Mouse (Mus musculus): ENCODE measurements around the gene Rdh11. TPM values are rescaled to one million over a fixed set of nuclear protein-coding genes. Genes with fewer than 3 reads are reported as not detected.
"Not testable (repeated sequence)": the region's sequence is repeated elsewhere in the genome, so short reads cannot be mapped to it uniquely, and the experiment has no call there.

The Rdh11 gene
- total RNA-seq (2021): 10 to 100 TPM; 18.5 to 28.2 TPM
- long read RNA-seq, experiment 1, transcript Rdh11-203 (7 exons, 3,262 nt): major isoform, 9 of 13 reads
- long read RNA-seq, experiment 1, partial matches to known transcripts: 2 of 13 reads
- long read RNA-seq, experiment 1, other reads (novel, unspliced or antisense): 2 of 13 reads
- long read RNA-seq, experiment 2, partial matches to known transcripts: 0 of 2 reads
- long read RNA-seq, experiment 2, other reads (novel, unspliced or antisense): 0 of 2 reads

DNA sequence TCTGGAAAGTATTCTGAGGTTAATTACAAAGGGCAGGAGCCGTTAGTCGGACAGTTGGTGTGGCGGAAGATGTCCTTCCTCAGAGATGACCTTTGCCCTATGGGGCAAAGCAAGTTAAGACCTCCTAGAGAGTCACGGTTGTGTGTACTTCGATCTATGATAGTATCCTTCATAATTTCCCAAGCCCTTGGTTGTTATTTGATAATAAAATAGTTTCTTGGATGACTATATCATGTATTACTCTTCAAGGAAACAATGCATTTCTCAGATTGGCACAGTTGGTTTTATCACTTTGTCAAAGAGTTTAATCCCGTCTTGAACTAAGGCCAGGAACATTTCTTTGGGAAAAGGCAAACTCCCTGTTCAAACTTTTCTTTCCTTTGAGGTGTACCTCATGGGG, at the start of gene Rdh11:
TSS of gene Rdh11 (minus strand) at position 101 of the 400 bp plus-strand sequence.
- no peak for DNase-seq

DNA sequence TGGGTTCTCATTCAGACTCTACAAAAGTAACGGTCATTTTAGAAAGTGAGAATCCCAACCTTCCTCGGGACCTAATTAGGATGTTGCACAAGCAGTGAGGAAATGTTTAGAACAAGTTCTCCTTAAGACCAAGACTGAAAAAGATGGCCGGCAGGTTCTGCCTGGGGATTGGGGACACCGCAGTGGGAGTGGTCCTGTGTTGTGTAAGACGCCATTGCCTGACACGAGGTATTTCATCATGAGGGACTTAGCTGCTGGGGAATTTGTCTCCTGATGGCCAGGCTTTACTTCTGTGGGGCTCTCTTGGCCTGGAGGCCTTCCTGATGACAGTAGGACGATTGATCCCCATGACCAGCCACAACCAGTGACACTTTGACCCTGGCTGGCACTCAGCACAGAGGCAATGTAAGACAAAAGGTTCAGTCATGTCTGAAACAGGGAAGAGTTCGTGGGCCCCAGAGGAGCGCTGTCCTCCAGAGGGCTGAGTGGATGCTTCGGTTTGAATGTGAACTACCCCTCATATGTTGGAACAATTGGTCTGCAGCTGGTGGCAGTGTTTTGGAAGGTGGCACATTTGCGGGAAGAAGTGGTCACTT, 43.5 kb upstream of the Rdh11 start:
- DNase-seq: no peak

DNA sequence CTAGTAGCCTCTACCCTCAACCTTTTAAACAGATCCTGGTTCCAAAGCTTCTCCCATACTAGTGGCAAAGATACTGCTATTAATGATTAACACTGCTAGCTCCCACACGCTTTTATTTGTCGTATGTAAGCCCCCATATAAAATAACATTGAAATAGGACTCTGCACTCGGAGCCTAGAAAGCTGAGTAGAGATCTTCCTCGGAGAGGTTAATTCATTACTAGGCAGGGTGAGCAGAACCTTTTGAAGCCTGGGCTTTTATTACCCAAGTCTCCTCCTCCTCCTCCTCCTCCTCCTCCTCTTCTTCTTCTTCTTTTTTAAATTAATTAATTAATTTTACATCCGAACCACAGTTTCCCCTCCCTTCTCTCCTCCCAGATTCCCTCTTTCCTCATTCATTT, 25.4 kb upstream of the Rdh11 start:
- DNase-seq: no peak

DNA sequence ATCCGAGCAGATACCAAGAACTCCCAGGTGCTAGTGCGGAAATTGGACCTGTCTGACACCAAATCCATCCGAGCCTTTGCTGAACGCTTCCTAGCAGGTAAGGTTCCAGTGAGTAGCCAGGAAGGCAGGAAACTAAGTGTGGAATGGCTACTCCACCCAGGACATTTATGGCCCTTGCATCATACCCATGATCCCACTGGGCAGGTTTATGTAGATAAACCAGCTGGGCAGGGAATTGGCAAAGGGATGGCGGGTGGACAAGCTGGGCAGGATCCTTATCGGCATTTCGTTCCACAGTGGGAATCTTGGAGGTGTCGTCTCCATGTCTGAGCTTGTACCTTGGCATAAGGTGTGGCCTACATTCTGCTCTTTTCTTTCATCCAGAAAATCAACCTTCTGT, 19.4 kb upstream of the Rdh11 start:
- no peak for DNase-seq

DNA sequence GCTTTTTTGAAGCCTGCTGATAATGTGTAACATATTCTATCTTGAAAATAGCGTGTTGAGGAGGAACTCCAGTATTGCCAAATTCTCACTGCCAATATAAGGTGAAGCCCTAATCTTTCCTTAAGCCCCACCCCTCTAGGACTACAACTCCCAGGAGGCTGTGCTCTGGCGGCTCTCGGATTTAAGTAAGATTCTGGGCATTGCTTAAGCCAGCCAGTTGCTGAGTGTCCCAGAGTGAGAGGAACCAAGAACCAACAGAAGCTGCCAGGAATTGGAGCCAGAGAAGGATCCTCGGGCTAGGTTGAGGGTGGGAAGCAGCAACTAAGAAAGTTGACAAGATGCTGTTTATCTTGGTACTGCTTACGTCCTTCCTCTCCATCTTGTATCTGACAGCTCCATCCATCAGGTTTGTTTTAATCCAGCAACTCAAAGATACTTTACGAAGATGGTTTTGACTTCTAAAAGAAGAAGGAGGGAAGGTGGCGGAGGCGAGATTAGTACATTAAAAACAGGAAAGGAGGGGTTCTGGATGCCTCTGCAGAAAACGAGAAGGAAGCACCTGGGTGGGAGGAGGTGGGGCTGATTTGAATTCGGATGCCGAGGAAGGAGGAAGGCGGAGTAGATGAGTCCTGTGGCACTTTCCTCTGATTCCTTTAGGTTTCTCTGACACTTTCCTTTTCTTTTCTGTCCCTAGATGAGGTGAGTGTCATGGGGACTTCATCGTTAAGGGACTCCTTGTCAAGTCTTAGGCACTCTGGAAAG, 16.8 kb upstream of the Rdh11 start, which contains the start of gene Rdh12:
TSS of gene Rdh12 (plus strand) at position 212 of the 762 bp plus-strand sequence.
- peak; percentile 33 to 65 for DNase-seq

DNA sequence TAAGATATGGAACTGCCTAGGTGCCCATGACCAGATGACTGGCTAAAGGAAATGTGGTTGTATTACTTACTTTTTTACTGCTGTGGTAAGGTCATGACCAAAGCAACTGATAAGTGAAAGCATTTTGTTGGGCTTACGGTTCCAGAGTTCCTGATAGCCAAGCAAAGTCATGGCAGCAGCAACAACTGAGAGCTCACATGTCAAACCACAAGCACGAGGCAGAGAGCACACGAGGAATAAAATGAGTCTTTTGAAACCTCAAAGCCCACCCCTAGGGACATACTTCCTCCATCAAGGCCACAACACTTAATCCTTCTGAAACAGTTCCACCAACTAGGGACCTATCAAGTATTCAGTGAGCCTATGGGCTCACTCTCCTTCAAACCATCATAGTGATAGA, 9.8 kb upstream of the Rdh11 start:
- DNase-seq: no peak

DNA sequence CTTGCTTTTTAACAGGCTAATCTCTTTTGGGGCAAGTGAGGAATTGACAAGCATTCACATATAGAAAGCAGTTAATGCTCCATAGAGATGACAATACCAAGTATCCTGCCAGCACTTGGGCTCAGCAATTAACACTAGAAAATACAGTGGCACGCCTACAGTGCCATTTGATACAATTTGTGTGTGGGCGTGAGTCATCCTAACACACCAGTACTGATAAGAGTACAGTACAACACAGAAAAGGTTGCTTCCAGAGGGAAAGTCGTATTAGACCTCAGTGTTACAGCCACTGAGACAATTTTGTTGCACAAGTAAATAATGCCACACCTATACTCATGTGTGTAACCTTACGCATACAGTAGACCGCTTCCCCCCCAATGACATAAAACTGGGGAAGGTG, 5.0 kb upstream of the Rdh11 start:
- no peak for DNase-seq

DNA sequence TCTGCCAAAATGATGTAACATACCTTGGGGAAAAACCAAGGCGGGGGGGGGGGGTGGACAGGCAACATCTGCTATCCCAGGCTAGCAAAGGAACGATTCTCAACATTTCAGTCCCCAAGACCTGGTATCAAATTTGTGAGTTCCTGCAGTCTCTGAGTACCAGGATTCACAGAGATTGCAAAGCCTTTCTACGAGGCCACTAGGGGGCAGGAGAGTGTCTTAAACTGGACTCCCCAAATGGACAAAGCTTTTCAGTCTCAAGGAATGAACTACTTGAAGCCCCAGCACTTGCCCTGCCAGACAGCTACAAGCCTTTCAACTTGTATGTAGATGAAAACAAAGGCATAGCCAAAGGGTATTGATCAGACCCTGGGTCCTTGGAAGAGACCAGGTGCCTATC, 1.3 kb upstream of the Rdh11 start:
- DNase-seq: peak; percentile 70 to 83

DNA sequence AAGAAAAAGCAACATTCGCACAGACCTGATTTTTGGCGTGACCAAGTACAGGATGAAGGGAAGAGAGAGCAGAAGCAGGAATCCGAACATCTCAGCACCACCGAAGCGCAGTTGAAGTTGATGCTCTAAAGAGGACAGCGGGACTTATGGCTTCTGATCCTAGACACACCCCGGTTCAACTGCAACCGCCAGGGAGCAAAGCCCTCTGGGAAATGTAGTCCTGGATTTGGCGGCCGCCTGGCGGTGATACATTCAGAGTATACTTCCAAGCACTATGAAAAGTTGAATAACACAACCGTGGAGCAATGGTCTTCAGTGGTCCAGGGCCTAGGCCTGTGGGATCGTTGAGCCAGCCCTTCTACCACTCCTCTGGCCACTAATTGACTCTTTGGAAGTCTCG, 392 bp downstream of the Rdh11 start:
- DNase-seq: peak; percentile 82 to 83

DNA sequence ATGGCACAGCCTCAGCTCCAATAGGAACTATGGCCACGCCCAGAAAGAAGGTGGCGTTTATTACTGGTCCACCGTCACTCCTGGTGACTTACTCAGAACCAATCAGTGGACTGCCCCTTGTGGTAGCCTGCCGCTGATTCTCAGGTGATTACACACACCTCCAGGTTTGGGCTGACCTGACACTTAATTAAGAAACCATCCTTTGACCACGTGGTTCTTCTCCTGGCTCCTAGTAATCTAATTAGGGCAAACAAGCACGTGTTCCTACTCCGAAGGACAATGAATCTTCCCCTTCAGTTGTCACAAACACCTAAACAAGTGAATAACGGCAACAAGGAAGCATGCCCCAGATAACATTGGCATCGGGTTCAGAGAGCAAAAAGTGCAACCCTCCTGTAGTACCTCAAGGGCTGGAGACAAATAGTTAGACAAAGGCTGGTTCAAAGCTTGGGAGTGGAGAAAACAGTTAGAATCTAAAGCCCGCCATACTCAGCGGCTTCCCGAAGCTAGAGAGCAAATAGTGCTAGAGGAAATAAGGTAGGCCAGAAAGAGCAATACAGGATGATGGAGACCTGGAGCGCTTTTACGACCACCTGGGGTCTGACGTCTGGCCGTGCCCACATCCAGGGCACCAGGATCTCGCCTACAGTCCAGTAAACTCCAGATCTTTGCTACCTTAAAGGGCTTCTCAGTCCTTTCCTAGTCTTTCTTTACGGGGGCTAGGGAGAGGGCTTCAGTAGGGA, 991 bp downstream of the Rdh11 start:
- peak; percentile 63 to 70 for DNase-seq

DNA sequence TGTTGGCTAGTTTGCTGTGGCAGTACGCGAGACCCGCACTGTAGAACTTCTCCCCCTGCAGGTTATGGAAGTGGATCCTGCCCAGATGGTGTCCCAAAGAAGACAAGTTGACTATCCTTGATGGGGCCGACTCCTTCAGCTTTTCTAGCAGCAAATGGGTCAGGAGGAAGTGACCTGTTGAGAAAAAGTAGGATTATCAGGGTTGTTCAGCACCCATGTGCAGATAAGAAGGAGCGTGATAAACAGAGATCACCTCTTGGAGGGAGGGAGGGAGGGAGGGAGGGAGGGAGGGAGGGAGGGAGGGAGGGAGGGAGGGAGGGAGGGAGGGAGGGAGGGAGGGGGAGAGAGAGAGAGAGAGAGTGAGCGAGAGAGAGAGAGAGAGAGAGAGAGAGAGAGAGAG, 6.9 kb downstream of the Rdh11 start:
- not testable (repeated sequence) for DNase-seq

DNA sequence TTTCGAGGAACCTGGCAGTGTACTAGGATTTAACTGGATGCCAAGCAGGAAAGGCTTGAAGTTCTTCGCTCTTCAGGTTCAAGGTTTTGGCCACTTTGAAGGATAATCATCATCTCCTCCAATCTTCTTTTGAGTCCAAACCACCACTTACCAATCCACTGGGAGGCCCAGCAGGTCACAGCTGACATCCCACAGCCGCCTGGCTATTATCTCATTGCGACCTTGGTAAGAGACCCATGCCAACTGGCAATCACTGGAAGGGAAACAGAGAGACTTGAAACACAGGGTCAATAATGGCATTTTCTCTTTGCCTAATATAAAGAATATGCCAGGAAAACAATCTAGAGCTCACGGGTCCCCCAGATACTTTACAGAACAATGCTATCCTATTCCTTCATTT, 16.1 kb downstream of the Rdh11 start:
- no peak for DNase-seq

DNA sequence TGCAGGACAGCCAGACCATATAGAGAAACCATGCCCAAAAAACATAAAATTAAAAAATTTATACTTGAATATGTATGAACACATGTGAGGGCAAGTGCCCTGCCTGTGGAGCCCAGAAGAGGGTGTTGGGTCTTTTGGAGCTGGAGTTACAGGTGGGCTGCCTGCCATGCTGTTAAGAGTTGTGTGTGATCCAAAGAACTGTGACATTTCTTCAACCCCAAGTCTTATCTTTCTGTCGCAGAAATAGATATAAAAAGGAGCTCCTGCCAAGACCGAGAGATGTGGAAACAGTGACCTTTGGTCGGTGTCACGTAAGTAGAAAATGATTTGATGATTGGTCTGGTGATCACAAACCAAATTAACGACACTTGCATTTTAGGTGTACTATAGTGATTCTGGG, 18.4 kb downstream of the Rdh11 start:
- DNase-seq: no peak

DNA sequence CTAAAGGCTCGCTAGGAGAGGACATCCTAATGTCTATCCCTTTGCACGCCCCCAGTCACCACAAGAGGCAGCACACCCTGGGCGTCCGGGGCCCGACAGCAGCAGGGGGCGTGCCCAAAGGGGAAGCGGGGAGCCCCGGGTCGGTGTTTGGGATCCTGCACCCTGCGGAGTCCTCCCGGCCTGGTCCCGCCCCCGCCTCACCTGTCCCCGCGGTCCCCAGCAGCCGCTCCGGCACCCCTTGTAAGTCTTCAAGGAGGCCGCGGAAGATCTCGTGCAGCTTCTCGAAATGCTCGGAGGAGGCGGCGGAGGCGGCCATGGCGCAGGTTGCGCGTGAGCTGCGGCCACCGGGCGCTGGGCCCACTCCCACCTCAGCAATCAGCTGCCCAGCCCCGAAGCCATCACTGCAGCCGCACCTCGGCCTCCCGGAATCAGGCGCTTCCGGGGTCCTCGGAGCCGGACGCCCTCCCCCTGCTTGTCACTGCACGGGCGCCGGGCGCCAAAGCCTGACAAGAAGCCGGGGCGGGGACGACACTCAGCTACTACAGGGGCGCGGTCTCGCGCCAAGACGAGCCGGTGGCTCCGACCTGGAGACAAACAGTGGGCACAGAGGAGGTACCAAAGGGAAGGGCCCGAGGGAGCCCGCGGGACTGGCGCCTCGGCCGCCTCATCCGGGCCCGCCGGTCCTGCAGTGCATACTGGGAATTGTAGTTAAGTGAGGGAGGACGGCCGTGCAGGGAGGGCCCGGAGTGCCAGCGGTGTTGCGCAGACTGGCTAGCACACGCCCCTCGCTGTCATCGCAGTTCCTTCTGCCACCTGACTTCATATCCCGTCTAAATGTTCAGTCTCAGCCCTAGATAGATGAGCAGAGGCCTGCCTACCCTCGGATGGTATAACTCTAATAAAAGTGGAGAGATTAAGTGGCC, 19.8 kb downstream of the Rdh11 start, which contains the start of gene Vti1b:
TSS of gene Vti1b (minus strand) at position 649 of the 923 bp plus-strand sequence.
- peak; percentile 91 to 93 for DNase-seq

DNA sequence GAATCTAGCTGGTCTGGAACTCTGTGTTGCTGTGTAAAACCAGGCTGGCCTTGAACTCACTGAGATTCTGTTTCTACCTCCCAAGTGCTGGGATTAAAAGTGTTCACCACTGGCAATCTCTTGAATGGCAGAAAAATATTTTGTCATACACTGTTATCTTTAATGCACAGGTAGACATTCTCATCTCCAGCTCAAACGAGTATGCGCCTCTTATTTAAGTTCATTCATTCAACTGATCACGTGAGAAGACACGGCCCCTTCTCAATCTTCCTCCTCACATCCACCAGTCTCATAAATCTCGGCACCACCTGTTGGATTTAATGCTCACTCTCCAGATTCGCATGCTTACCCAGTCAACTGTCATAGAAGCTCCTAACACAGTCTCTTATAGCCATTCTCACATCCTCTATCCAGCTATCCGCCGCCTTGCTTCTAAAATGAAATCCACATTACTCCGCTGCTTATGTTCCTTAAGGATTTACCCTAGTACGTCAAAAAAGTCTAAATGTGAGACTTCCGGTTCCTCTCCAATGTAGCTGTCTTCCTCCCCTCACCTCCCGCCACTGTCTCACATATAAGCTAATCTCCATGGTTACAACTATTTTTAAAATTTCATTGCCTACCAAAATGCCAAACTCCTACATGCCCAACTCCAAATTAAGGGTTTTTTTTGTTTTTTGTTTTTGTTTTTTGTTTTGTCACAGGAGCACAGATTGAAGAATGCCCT, 20.7 kb downstream of the Rdh11 start:
- no peak for DNase-seq

DNA sequence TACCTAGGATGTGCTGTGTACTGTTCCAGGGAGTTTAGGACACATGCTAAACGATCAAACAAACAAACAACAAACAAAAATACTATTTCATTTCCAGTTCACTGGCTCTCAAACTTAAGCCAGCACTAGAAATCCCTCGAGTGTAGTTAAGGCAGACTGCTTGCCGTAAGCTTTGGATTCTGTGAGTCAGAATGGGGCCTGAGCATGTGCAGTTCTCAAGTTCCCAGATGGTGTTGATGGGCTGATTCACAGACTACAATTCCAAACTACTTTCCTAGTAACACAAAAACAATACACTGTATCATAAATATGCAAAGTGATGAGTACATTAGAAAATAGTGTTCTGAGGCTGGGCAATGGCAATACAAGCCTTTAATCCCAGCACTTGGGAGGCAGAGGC, 21.7 kb downstream of the Rdh11 start:
- DNase-seq: no peak

DNA sequence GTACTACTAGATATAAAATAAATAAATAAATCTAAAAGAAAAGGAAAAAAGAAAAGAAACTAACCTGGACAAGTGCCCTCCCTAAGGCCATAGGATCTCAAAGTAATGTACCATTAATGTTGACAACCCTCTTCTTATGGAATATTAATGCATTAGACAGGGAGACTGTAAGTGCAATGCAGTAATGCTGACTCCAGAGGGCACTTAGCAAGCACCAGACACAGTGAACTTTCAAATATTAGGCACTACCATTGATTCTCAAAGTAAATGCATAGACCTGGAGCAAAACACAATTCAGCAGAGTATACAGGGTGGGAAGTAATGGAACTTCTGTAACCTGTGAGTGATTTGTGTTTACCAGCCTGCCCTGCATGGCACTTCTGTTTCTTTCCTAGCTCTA, 22.9 kb downstream of the Rdh11 start:
- no peak for DNase-seq

DNA sequence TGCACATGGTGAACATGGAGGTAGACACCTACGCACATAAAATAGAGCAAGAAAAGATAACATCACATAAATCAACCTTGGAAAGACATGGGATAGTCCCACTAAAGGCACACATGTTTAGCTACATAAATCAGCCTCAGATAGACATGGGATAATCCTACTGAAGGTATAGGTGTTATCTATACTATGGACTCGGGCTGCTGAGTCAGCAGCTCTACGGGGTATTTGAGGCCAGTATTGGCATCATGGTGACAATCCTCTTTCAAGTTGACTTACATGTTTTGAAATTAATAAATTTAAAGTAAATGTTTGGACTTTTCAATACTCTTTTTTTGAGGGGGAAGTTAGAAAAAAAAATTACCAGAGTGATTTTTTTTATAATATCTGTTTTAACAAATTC, 29.2 kb downstream of the Rdh11 start:
- no peak for DNase-seq

DNA sequence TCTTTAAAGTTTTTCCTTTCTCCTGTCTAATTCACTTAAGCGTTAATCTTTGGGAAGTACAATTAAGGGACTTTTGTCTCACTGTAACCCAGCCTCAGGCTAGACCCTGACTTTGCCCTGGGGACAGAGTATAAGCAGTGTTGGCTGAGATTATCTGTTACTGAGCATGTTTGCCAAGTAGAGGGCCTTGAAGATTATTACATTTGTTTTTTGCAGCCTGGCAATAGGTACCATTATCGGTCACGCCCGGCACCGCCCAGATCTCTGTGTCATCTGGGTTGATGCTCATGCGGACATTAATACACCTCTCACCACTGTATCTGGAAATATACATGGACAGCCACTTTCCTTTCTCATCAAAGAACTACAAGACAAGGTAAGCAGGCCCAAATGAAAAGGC, 42.4 kb downstream of the Rdh11 start:
- DNase-seq: no peak

DNA sequence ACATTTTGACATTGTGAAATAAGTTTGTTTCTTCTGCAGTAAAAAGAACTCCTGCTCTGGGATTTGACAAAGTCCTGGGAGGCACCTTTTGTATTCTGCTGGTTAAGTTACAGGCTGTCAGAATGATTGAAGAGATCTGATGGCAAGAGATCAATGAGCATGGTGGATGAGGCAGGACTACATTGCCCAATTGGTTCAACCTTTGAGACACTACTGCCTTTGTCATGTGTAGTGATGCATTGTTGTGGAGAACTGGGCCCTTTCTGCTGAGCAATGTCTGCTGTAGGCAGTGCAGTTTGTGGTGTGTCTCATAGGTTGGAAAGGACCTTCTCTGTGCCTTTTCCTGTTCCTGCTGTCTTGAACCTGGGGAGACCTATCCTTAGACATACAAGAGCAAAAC, 50.7 kb downstream of the Rdh11 start:
- DNase-seq: no peak

DNA sequence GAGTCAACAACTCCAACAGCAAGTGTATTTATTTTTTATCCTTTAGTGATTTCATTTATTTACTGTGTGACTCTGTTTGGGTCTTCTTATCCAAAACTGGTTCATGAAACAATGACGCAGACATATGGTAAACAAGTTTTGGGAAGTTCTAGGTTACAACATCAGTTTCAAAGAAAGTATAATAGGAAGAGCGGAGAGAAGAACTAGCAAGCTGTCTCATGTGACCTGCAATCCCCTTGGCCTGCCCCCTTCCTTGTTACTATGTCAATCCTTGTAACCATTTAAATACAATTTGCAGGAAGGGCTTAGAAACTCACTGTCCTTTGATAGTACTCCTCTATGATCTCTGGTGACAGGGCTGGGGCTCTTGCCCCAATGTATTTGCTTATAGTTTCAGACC, 51.3 kb downstream of the Rdh11 start:
- DNase-seq: no peak

Data from adrenal gland, postnatal 36 days (tissue).